Mouse (Mus musculus) testis, adult 2 months (tissue): ENCODE results near the gene Rtp3.

Experiments
- CTCF ChIP-seq: fragments of 200-500 bp; IDR thresholded peaks from 2 replicates; pipeline ENCODE4 v1.5.1; 2012; ENCODE audit warnings: low read depth, mild to moderate bottlenecking, inconsistent platforms, low read length, moderate library complexity; ENCODE audit not compliant: control insufficient read depth, insufficient read depth, insufficient replicate concordance
- POLR2A ChIP-seq: fragments of 200-500 bp; IDR thresholded peaks from 2 replicates; pipeline ENCODE4 v1.6.1; 2012; ENCODE audit warnings: low read depth, mild to moderate bottlenecking, inconsistent platforms, low read length, moderate library complexity; ENCODE audit not compliant: control insufficient read depth

- TF ChIP-seq CTCF = no peak
- no peak for TF ChIP-seq POLR2A
Measured at GRCm38 (mm10) chr9:110990204-110990603, at the start of gene Rtp3.
